Mouse (Mus musculus): ENCODE data around the gene Rgs14.

DNA sequence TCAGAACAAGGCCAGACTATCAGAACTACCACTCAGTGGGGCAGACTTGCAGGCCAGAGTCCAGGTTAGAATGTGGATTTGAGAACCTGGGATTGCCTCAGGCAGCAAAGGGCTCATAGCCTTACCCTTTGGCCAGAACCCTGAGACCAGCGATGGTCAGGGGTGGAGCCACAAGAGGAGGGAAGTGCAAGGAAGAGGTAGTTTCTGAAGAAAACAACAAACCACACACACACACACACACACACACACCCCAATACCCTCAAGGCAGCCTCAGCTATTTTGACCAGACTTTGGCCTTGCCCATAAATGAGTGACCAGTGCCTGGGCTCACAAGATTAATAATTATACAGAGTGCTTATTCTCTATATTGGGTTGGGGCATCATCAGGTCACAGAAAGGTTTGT is 22.1 kb downstream of the Rgs14 start:
- no peak for TF ChIP-seq CTCF (IDR thresholded peaks at IDR 0.05; ENCODE audit: borderline replicate concordance, control insufficient read depth, extremely low read depth, insufficient read depth, low read length, poor library complexity)
- TF ChIP-seq POLR2A (IDR thresholded peaks at IDR 0.05; ENCODE audit: control insufficient read depth, extremely low read depth, insufficient read depth, low read length, poor library complexity): no peak

Measured in thymus, adult 2 months (tissue).